Mouse (Mus musculus): ENCODE results near the gene Gm20388. TPM values are rescaled to one million over a fixed set of nuclear protein-coding genes. Genes with fewer than 3 reads are reported as not detected.

Gene Gm20388
- polyA plus RNA-seq, 1 experiment, result 0.36 TPM

DNA sequence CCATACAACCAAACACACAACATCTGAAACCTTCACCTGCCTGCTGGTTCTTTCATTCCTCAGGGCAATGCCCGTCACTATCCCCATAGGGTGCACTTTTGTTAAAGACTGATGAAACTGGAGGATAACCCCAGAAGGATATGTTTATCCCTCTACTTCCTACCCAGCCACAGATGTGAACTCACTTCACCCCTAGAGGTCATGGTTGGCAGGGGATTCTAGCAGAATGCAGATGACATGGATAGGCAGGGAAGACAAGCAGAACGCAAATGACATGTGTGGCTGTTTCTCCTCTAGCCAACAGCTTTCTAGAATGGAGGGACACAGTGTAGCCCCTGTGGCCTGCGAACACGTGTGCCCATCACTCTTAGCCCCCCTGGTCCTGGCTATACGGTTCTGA lies 2816.8 kb downstream of the Gm20388 start:
- Histone ChIP-seq H3K9me3 (ENCODE audit: control insufficient read depth, low read length) (no peaks in the 10 kb centered on the region), H3K36me3 (ENCODE audit: control insufficient read depth) (no peaks in the 10 kb centered on the region), H3K4me3 (replicated peaks) (no peak overlapping the region), H3K4me1 (ENCODE audit: control insufficient read depth) (peaks cover 18% of the 10 kb centered on the region), H3K27me3 (ENCODE audit: control insufficient read depth) (peaks cover 99% of the 10 kb centered on the region)
- TF ChIP-seq GATA1 (IDR thresholded peaks at IDR 0.05; ENCODE audit: low read length) (no peak), TAL1 (IDR thresholded peaks at IDR 0.05; ENCODE audit: low read length) (no peak)

DNA sequence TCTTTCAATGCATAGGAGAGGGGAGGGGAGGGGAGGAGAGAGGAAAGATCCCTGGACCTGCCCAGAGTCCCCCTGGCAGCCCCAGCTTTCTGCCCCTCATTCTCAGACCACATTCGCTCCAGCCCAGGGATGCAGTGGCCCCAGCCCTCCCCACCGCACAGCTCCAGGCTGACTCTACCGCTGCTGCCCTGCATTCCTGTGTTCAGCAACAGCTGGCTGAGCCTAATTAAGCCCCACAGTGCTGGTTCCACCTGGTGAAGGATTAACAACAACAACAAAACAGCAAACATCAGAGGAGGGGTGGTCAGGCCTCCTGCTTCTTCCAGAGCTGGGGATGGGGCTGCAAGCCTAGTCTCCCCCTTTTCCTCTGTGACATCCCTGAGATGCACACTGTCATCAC lies 2818.0 kb downstream of the Gm20388 start:
- Histone ChIP-seq H3K27me3 (ENCODE audit: control insufficient read depth) (peaks cover 99% of the 10 kb centered on the region), H3K4me1 (ENCODE audit: control insufficient read depth) (peaks cover 6% of the 10 kb centered on the region), H3K4me3 (replicated peaks) (no peak overlapping the region), H3K9me3 (ENCODE audit: control insufficient read depth, low read length) (no peaks in the 10 kb centered on the region), H3K36me3 (ENCODE audit: control insufficient read depth) (no peaks in the 10 kb centered on the region)
- TF ChIP-seq TAL1 (IDR thresholded peaks at IDR 0.05; ENCODE audit: low read length), result no peak
- no peak for TF ChIP-seq GATA1 (IDR thresholded peaks at IDR 0.05; ENCODE audit: low read length)

DNA sequence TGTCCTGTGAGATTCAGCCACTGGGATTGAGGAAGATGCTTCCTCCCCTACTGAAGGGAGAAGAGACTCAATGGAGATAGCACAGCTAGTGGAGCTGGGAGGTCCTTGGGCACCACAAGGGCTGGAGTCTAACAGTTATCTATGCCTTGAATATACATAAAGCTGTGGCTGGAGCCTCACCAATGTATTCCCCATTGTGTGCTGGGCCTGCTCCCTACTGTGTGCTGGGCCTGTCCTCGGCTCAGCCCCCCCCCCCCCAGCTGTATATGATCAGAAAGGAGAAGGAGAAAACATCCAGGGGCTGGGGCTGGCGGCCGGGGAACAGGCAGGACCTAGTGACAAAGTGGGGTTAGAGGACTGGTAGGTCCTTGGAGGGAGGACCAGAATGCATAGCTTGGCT lies 2824.5 kb downstream of the Gm20388 start:
- Histone ChIP-seq H3K4me3 (replicated peaks) (no peak overlapping the region), H3K9me3 (ENCODE audit: control insufficient read depth, low read length) (no peaks in the 10 kb centered on the region), H3K27me3 (ENCODE audit: control insufficient read depth) (peaks cover 89% of the 10 kb centered on the region), H3K4me1 (ENCODE audit: control insufficient read depth) (peaks cover 50% of the 10 kb centered on the region), H3K36me3 (ENCODE audit: control insufficient read depth) (no peaks in the 10 kb centered on the region)
- TF ChIP-seq GATA1 (IDR thresholded peaks at IDR 0.05; ENCODE audit: low read length) (no peak), TAL1 (IDR thresholded peaks at IDR 0.05; ENCODE audit: low read length) (no peak)

DNA sequence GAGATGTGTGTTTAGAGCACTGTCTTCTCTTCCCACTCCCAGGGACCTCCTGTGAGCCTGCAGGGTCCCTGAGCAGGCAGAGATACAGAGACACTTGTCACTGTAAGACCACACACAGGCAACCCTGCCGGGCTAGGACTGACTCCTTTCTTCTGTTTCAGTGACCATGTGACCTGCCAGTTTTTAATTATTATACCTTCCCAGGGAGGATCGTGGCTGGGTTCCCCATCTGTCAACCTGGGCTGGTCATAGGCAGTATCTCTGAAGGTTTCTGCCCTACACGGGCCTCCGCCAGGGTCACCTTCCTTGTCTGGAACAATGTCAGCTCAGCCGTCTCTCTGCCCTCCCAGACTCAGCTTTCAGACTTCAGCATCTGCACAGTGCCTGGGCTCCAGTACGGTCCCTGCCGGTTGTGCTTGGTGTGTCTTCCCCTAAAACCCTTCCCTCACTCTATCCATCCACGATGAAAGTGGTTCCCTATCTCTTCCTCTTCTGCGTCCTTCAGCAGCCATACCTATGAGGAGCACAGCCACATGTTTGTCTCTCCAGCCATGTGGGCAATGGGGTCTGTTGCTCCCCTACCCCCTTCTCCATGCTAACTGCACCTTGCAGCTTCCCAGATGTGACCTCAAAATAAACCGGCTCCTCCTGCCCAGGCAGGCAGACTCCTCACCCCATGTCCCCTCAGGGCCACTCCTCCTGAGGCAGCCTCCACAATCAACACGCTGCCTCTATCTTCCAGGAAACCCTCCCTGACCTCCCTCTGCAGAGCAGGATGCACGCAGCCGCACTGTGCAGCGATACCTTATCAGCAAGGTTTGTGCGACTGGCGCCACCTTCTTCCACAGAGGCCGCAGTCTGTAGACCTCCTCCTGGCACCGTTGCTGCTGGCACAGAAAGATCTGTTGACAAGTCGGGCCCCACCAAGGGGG lies 2825.2 kb downstream of the Gm20388 start:
- TF ChIP-seq GATA1 (IDR thresholded peaks at IDR 0.05; ENCODE audit: low read length) (peak; percentile 68), TAL1 (IDR thresholded peaks at IDR 0.05; ENCODE audit: low read length) (peak; percentile 42; the same call in 2 of the 3 replicates)
- Histone ChIP-seq H3K27me3 (ENCODE audit: control insufficient read depth) (peaks cover 89% of the 10 kb centered on the region), H3K4me1 (ENCODE audit: control insufficient read depth) (peaks cover 50% of the 10 kb centered on the region), H3K4me3 (replicated peaks) (peak overlapping the region; percentile 37), H3K9me3 (ENCODE audit: control insufficient read depth, low read length) (no peaks in the 10 kb centered on the region), H3K36me3 (ENCODE audit: control insufficient read depth) (no peaks in the 10 kb centered on the region)

DNA sequence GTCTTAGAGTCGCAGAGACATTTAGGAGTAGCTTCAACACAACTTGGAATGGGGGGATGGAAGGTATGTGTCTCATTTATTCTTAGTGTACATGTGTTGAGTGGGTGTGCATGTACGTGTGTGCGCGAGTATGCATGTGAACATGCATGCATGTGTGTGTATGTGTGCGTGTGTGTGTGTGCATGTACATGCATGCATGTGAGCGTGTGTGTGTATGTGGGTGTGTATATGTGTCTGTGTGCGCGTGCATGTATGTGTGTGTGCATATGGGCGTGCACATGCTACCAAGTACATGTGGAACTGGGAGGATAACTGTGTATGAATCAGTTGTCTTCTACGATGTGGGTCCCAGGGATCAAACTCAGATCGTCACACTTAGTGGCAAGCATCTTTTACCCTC lies 2826.0 kb downstream of the Gm20388 start:
- Histone ChIP-seq H3K27me3 (ENCODE audit: control insufficient read depth) (peaks cover 89% of the 10 kb centered on the region), H3K36me3 (ENCODE audit: control insufficient read depth) (no peaks in the 10 kb centered on the region), H3K4me1 (ENCODE audit: control insufficient read depth) (peaks cover 50% of the 10 kb centered on the region), H3K4me3 (replicated peaks) (peak overlapping the region; percentile 37), H3K9me3 (ENCODE audit: control insufficient read depth, low read length) (no peaks in the 10 kb centered on the region)
- TF ChIP-seq TAL1 (IDR thresholded peaks at IDR 0.05; ENCODE audit: low read length), result no peak
- no peak for TF ChIP-seq GATA1 (IDR thresholded peaks at IDR 0.05; ENCODE audit: low read length)

DNA sequence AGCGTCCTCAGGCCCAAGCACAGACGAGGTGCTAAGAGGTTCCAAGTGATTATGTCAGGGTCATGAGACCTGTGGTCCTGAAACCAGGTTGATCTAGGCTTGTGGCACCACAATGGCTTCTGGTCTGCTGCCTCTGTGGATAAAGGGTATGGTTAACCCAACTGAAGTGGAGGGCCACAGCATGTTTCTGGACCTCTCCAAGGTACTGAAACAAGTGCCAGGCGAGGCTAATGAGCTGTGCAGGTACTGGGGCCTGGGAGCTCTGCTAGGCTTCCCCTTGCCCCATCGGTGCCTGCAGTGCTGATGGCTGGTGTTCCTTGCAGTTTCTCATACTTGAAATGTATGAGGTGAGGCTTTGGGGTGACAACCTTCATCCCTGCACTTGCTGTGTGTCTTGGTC lies 2826.4 kb downstream of the Gm20388 start:
- H3K9me3 ChIP-seq (ENCODE audit: control insufficient read depth, low read length), result no peaks in the 10 kb centered on the region
- TF ChIP-seq GATA1 (IDR thresholded peaks at IDR 0.05; ENCODE audit: low read length) (no peak), TAL1 (IDR thresholded peaks at IDR 0.05; ENCODE audit: low read length) (no peak)
- H3K36me3 ChIP-seq (ENCODE audit: control insufficient read depth), result no peaks in the 10 kb centered on the region
- no peak overlapping the region for H3K4me3 ChIP-seq (replicated peaks)
- H3K27me3 ChIP-seq (ENCODE audit: control insufficient read depth), result peaks cover 89% of the 10 kb centered on the region
- H3K4me1 ChIP-seq (ENCODE audit: control insufficient read depth), result peaks cover 50% of the 10 kb centered on the region

DNA sequence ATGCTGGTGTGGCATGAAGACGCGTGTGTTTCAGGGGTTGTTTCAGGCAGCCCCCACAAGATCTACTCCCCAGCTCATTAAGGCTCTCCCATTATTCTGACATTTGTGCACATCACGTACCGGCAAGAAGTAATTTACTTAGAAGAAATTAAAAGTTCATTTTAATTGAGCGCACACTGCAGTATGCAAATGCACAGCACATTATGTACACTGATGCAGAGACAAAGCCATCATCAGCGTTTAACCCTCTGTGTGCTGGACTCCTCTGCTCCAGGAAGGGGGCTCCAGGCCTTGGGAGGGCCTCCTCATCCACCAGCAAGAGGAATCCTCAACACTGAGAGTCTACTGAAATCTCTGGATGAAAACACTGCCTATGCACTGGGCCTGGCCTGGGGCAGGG lies 2827.2 kb downstream of the Gm20388 start:
- Histone ChIP-seq H3K27me3 (ENCODE audit: control insufficient read depth) (peaks cover 89% of the 10 kb centered on the region), H3K4me1 (ENCODE audit: control insufficient read depth) (peaks cover 50% of the 10 kb centered on the region), H3K9me3 (ENCODE audit: control insufficient read depth, low read length) (no peaks in the 10 kb centered on the region), H3K36me3 (ENCODE audit: control insufficient read depth) (no peaks in the 10 kb centered on the region), H3K4me3 (replicated peaks) (no peak overlapping the region)
- TF ChIP-seq GATA1 (IDR thresholded peaks at IDR 0.05; ENCODE audit: low read length) (no peak), TAL1 (IDR thresholded peaks at IDR 0.05; ENCODE audit: low read length) (no peak)

DNA sequence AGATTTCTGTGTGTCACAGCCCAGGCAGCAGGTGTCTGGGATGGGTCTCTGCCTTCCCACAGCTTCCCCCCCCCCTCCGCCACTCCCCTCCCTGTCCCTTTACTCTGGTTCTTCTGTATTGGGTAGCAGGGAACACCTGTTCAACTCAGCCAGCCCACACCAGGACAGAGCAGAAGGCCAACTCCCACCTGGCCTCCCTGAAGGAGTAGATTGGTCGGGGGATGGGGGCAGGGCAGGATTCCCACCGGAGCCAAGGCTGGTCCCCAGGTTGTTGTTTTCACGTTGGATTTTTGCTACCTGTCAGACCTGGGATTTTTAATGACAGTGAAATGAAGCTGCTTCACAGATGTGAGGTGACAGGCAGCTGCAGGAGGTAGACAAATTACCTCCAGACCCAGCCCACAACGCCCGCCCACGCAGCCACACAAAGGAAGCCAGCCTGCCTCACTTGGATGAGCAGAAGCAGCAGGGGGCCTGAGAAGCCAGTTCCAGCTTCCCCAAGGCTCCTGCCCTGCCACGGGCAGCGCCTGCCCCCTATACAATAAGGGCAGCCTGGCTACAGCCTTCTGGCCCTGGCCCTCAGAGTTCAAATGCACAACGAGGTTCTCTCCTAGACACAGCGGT lies 2828.6 kb downstream of the Gm20388 start:
- H3K9me3 ChIP-seq (ENCODE audit: control insufficient read depth, low read length), result no peaks in the 10 kb centered on the region
- H3K4me3 ChIP-seq (replicated peaks), result no peak overlapping the region
- no peak for TF ChIP-seq TAL1 (IDR thresholded peaks at IDR 0.05; ENCODE audit: low read length)
- TF ChIP-seq GATA1 (IDR thresholded peaks at IDR 0.05; ENCODE audit: low read length), result no peak
- peaks cover 89% of the 10 kb centered on the region for H3K27me3 ChIP-seq (ENCODE audit: control insufficient read depth)
- H3K36me3 ChIP-seq (ENCODE audit: control insufficient read depth), result no peaks in the 10 kb centered on the region
- H3K4me1 ChIP-seq (ENCODE audit: control insufficient read depth), result peaks cover 47% of the 10 kb centered on the region

DNA sequence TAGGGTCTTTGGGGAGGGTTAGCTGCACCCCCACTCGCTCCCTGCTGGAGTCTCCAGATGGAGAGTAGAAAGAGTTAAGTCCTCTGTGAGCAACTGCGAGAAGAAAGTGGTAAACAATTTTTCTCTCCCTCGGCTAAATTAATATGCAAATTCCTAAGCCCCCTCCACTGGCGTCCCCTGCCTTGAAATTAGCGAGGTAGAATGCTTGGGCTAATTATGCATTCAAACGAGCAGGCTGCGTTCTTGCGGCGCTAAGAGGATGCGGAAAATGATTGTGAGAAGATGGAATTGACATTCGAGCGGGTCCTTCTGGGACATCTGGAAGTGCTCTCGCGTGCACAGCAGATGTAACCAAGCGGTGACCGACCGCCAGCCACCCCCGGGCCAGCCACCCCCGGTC lies 2831.8 kb downstream of the Gm20388 start:
- Histone ChIP-seq H3K9me3 (ENCODE audit: control insufficient read depth, low read length) (no peaks in the 10 kb centered on the region), H3K4me1 (ENCODE audit: control insufficient read depth) (peaks cover 17% of the 10 kb centered on the region), H3K27me3 (ENCODE audit: control insufficient read depth) (peaks cover 94% of the 10 kb centered on the region), H3K36me3 (ENCODE audit: control insufficient read depth) (no peaks in the 10 kb centered on the region), H3K4me3 (replicated peaks) (no peak overlapping the region)
- TF ChIP-seq TAL1 (IDR thresholded peaks at IDR 0.05; ENCODE audit: low read length), result no peak
- TF ChIP-seq GATA1 (IDR thresholded peaks at IDR 0.05; ENCODE audit: low read length), result no peak

Data from erythroblast, embryonic 14.5 days (primary cell).